ENCODE assay signal across 25 mouse cellular contexts in the genomic region with DNA sequence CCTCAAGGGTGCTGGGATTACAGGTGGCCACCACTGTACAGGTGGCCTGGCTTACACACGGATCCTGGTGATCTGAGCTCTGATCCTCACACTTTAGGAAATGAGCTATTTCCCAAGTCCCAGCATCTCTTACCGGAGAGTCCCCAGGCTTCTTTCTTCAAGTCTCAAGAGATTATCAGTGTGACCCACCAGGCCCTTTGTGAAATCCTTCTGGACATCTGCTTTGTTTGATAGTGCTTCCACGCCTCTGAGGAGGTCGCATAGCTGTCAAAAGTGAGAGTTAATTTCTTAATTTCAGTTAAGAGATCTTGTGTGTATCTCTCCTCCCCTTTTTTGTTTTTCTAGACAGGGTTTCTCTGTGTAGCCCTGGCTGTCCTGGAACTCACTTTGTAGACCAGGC. TPM values are rescaled to one million over a fixed set of nuclear protein-coding genes. Genes with fewer than 3 reads are reported as not detected.
DNase-seq lines count a peak whose midpoint lies in the region; ATAC-seq lines count a peak whose summit lies in the region.
"Had no signal": no experiment of that assay in that cellular context is flagged by ENCODE, and none has a peak within 500 bp of the region (broad histone marks: within the 10 kb centered on the region; RNA-seq: fewer than 3 reads in every experiment).

No protein-coding gene starts in this region.

- ATAC-seq in heart, embryonic 11.5 days (replicated peaks; ENCODE audit: insufficient number of reproducible peaks, low FRiP score, low TSS enrichment): no peak
- ATAC-seq in liver, embryonic 11.5 days (replicated peaks; ENCODE audit: low FRiP score): peak; percentile 22; the same call in 1 of the 2 replicates
- no peak for ATAC-seq in liver, embryonic 16.5 days (ENCODE audit: low read depth)
- ATAC-seq in forebrain, embryonic 15.5 days (replicated peaks): no peak
- ATAC-seq: forebrain, embryonic 16.5 days; intestine, postnatal 0 days had no signal

- no peak overlapping the region for H3K9ac ChIP-seq in heart, embryonic 11.5 days (ENCODE audit: low read depth, low read length)
- H3K9ac ChIP-seq in liver, embryonic 11.5 days (ENCODE audit: low read depth, low read length): peak overlapping the region; percentile 57
- peak overlapping the region; percentile 2; the same call in 1 of the 2 replicates for H3K9ac ChIP-seq in liver, embryonic 16.5 days (ENCODE audit: low read depth, low read length)
- H3K9ac ChIP-seq in forebrain, embryonic 15.5 days (replicated peaks): no peak overlapping the region
- H3K9ac ChIP-seq: embryonic facial prominence, embryonic 15.5 days; hindbrain, embryonic 14.5 days; limb, embryonic 13.5 days; lung, embryonic 14.5 days; midbrain, embryonic 12.5 days; neural tube, embryonic 12.5 days had no signal

- peak overlapping the region; percentile 27 for H3K4me2 ChIP-seq in heart, embryonic 11.5 days
- H3K4me2 ChIP-seq in liver, embryonic 11.5 days: peak overlapping the region; percentile 98
- peak overlapping the region; percentile 40 for H3K4me2 ChIP-seq in liver, embryonic 16.5 days (ENCODE audit: low read depth, low read length)
- no peak overlapping the region for H3K4me2 ChIP-seq in forebrain, embryonic 15.5 days (replicated peaks)
- H3K4me2 ChIP-seq: embryonic facial prominence, embryonic 15.5 days; hindbrain, embryonic 14.5 days; limb, embryonic 13.5 days; lung, embryonic 14.5 days; midbrain, embryonic 12.5 days; neural tube, embryonic 12.5 days had no signal

- H3K36me3 ChIP-seq in heart, embryonic 11.5 days (ENCODE audit: control insufficient read depth, insufficient read depth, low read length): peaks cover 11% of the 10 kb centered on the region
- peaks cover 14% of the 10 kb centered on the region for H3K36me3 ChIP-seq in liver, embryonic 11.5 days (ENCODE audit: control insufficient read depth, insufficient read depth, low read length)
- H3K36me3 ChIP-seq in liver, embryonic 16.5 days (ENCODE audit: control insufficient read depth, insufficient read depth): peaks cover 30% of the 10 kb centered on the region
- H3K36me3 ChIP-seq in forebrain, embryonic 15.5 days: no peaks in the 10 kb centered on the region; the same call in 1 of the 2 replicates

- no peaks in the 10 kb centered on the region for H3K27me3 ChIP-seq in heart, embryonic 11.5 days (ENCODE audit: control insufficient read depth, insufficient read depth, low read length)
- H3K27me3 ChIP-seq in liver, embryonic 11.5 days (replicated peaks; ENCODE audit: control insufficient read depth, insufficient read depth, low read length): no peaks in the 10 kb centered on the region
- H3K27me3 ChIP-seq in liver, embryonic 16.5 days (ENCODE audit: control insufficient read depth, insufficient read depth, low read depth, low read length): no peaks in the 10 kb centered on the region
- H3K27me3 ChIP-seq in forebrain, embryonic 15.5 days: no peaks in the 10 kb centered on the region
- H3K27me3 ChIP-seq: embryonic facial prominence, embryonic 15.5 days; limb, embryonic 13.5 days; midbrain, embryonic 12.5 days; neural tube, embryonic 12.5 days had no signal

- H3K4me1 ChIP-seq in heart, embryonic 11.5 days (ENCODE audit: control insufficient read depth, insufficient read depth, low read length): peaks cover 21% of the 10 kb centered on the region
- H3K4me1 ChIP-seq in liver, embryonic 11.5 days (replicated peaks; ENCODE audit: control insufficient read depth, insufficient read depth, low read length): peaks cover 52% of the 10 kb centered on the region
- peaks cover 63% of the 10 kb centered on the region for H3K4me1 ChIP-seq in liver, embryonic 16.5 days (ENCODE audit: control insufficient read depth, low read depth, low read length)
- peaks cover 18% of the 10 kb centered on the region for H3K4me1 ChIP-seq in forebrain, embryonic 15.5 days

- WGBS in heart, embryonic 11.5 days (ENCODE audit: insufficient replicate concordance): 78% methylated on average over 4 of the region's 4 CpGs
- 40% methylated on average over 4 of the region's 4 CpGs for WGBS in liver, embryonic 11.5 days
- WGBS in liver, embryonic 16.5 days (ENCODE audit: insufficient replicate concordance): 25% methylated on average over 4 of the region's 4 CpGs
- WGBS in forebrain, embryonic 15.5 days: 93% methylated on average over 4 of the region's 4 CpGs

- H3K4me3 ChIP-seq in heart, embryonic 11.5 days (ENCODE audit: low read depth, low read length): no peak overlapping the region
- peak overlapping the region; percentile 64 for H3K4me3 ChIP-seq in liver, embryonic 11.5 days (ENCODE audit: low read depth, low read length)
- peak overlapping the region; percentile 18; the same call in 1 of the 2 replicates for H3K4me3 ChIP-seq in liver, embryonic 16.5 days (ENCODE audit: low read depth, low read length)
- H3K4me3 ChIP-seq in forebrain, embryonic 15.5 days: no peak overlapping the region
- H3K4me3 ChIP-seq: embryonic facial prominence, embryonic 10.5 days; embryonic facial prominence, embryonic 15.5 days; forebrain, embryonic 10.5 days; limb, embryonic 13.5 days; midbrain, embryonic 12.5 days; myocyte; neural tube, embryonic 12.5 days had no signal

- no peak overlapping the region for H3K27ac ChIP-seq in heart, embryonic 11.5 days (ENCODE audit: low read depth, low read length)
- H3K27ac ChIP-seq in liver, embryonic 11.5 days (ENCODE audit: low read depth, low read length): peak overlapping the region; percentile 82
- peak overlapping the region; percentile 84 for H3K27ac ChIP-seq in liver, embryonic 16.5 days (ENCODE audit: low read length)
- no peak overlapping the region for H3K27ac ChIP-seq in forebrain, embryonic 15.5 days (replicated peaks)
- H3K27ac ChIP-seq: embryonic facial prominence, embryonic 10.5 days; embryonic facial prominence, embryonic 15.5 days; forebrain, embryonic 10.5 days; hindbrain, embryonic 14.5 days; limb, embryonic 13.5 days; midbrain, embryonic 12.5 days; neural tube, embryonic 12.5 days had no signal

- no peak for DNase-seq in heart, adult 18-20 months
- no peak for DNase-seq in liver, embryonic 11.5 days (ENCODE audit: low spot score)
- no peak for DNase-seq in adrenal gland, postnatal 14 days
- DNase-seq in lung, adult 18-20 months: no peak
- DNase-seq: adrenal gland, postnatal 36 days; cerebellum, adult 8-10 months; cerebellum, postnatal 25 days; heart, postnatal 4 days; kidney, adult 9 months; kidney, postnatal 10 days; lung, embryonic 14.5 days; lung, postnatal 14 days had no signal

- no peaks in the 10 kb centered on the region for H3K9me3 ChIP-seq in heart, embryonic 11.5 days (replicated peaks; ENCODE audit: control insufficient read depth, low read length)
- no peaks in the 10 kb centered on the region for H3K9me3 ChIP-seq in liver, embryonic 11.5 days (ENCODE audit: control insufficient read depth, low read length)
- H3K9me3 ChIP-seq in liver, embryonic 16.5 days (replicated peaks; ENCODE audit: control insufficient read depth, low read length): no peaks in the 10 kb centered on the region
- no peaks in the 10 kb centered on the region for H3K9me3 ChIP-seq in forebrain, embryonic 15.5 days
- H3K9me3 ChIP-seq: embryonic facial prominence, embryonic 10.5 days; embryonic facial prominence, embryonic 15.5 days; forebrain, embryonic 10.5 days; limb, embryonic 13.5 days; midbrain, embryonic 12.5 days; neural tube, embryonic 12.5 days had no signal

RNA-seq across cellular contexts. Expression of gene Pygo2, which starts 4.1 kb away (rescaled TPM):
- 31.1 and 33.7 TPM in 2 replicates for polyA plus RNA-seq in heart, embryonic 11.5 days (2014; fragmentation: Nextera tagmentation; extraction: Ambion mirVana)
- total RNA-seq in heart, adult 18-20 months (2021): 10 to 100 TPM; 15.3 to 17.0 TPM
- polyA plus RNA-seq in liver, embryonic 11.5 days (2014; fragmentation: Nextera tagmentation; extraction: Ambion mirVana): 35.5 and 37.7 TPM in 2 replicates
- polyA plus RNA-seq in liver, embryonic 16.5 days (2015; fragmentation: Nextera tagmentation; extraction: Ambion mirVana): 6.6 and 8.7 TPM in 2 replicates
- total RNA-seq in adrenal gland, postnatal 14 days (2021): 36.4 and 48.3 TPM in 2 replicates
- 39.4 and 41.5 TPM in 2 replicates for polyA plus RNA-seq in forebrain, embryonic 15.5 days (2015; fragmentation: Nextera tagmentation; extraction: Ambion mirVana)

RNA-seq across cellular contexts. Expression of gene Shc1, which starts 7.6 kb away (rescaled TPM):
- 42.3 and 51.5 TPM in 2 replicates for polyA plus RNA-seq in heart, embryonic 11.5 days (2014; fragmentation: Nextera tagmentation; extraction: Ambion mirVana)
- total RNA-seq in heart, adult 18-20 months (2021): 10 to 100 TPM; 33.2 to 36.1 TPM
- 72.8 and 75.6 TPM in 2 replicates for polyA plus RNA-seq in liver, embryonic 11.5 days (2014; fragmentation: Nextera tagmentation; extraction: Ambion mirVana)
- 43.2 and 46.0 TPM in 2 replicates for polyA plus RNA-seq in liver, embryonic 16.5 days (2015; fragmentation: Nextera tagmentation; extraction: Ambion mirVana)
- 80.5 and 94.6 TPM in 2 replicates for total RNA-seq in adrenal gland, postnatal 14 days (2021)
- 14.3 and 15.8 TPM in 2 replicates for polyA plus RNA-seq in forebrain, embryonic 15.5 days (2015; fragmentation: Nextera tagmentation; extraction: Ambion mirVana)

RNA-seq across cellular contexts. Expression of gene Cks1b, which starts 7.7 kb away (rescaled TPM):
- 399 and 411 TPM in 2 replicates for polyA plus RNA-seq in heart, embryonic 11.5 days (2014; fragmentation: Nextera tagmentation; extraction: Ambion mirVana)
- 1 to 10 TPM; 4.6 to 4.8 TPM for total RNA-seq in heart, adult 18-20 months (2021)
- 498 and 502 TPM in 2 replicates for polyA plus RNA-seq in liver, embryonic 11.5 days (2014; fragmentation: Nextera tagmentation; extraction: Ambion mirVana)
- polyA plus RNA-seq in liver, embryonic 16.5 days (2015; fragmentation: Nextera tagmentation; extraction: Ambion mirVana): 176 and 206 TPM in 2 replicates
- total RNA-seq in adrenal gland, postnatal 14 days (2021): 34.9 and 38.0 TPM in 2 replicates
- 165 and 196 TPM in 2 replicates for polyA plus RNA-seq in forebrain, embryonic 15.5 days (2015; fragmentation: Nextera tagmentation; extraction: Ambion mirVana)

RNA-seq across cellular contexts. Expression of gene Pbxip1, which starts 10.6 kb away (rescaled TPM):
- 28.6 and 35.9 TPM in 2 replicates for polyA plus RNA-seq in heart, embryonic 11.5 days (2014; fragmentation: Nextera tagmentation; extraction: Ambion mirVana)
- total RNA-seq in heart, adult 18-20 months (2021): 10 to 100 TPM; 70.0 to 76.0 TPM
- 8.3 and 8.7 TPM in 2 replicates for polyA plus RNA-seq in liver, embryonic 11.5 days (2014; fragmentation: Nextera tagmentation; extraction: Ambion mirVana)
- 7.2 and 8.6 TPM in 2 replicates for polyA plus RNA-seq in liver, embryonic 16.5 days (2015; fragmentation: Nextera tagmentation; extraction: Ambion mirVana)
- total RNA-seq in adrenal gland, postnatal 14 days (2021): 43.9 and 48.7 TPM in 2 replicates
- polyA plus RNA-seq in forebrain, embryonic 15.5 days (2015; fragmentation: Nextera tagmentation; extraction: Ambion mirVana): 12.1 and 15.1 TPM in 2 replicates

RNA-seq across cellular contexts. Expression of gene Flad1, which starts 14.2 kb away (rescaled TPM):
- polyA plus RNA-seq in heart, embryonic 11.5 days (2014; fragmentation: Nextera tagmentation; extraction: Ambion mirVana): 33.7 and 34.2 TPM in 2 replicates
- total RNA-seq in heart, adult 18-20 months (2021): 10 to 100 TPM; 59.5 to 63.8 TPM
- polyA plus RNA-seq in liver, embryonic 11.5 days (2014; fragmentation: Nextera tagmentation; extraction: Ambion mirVana): 34.3 and 37.8 TPM in 2 replicates
- polyA plus RNA-seq in liver, embryonic 16.5 days (2015; fragmentation: Nextera tagmentation; extraction: Ambion mirVana): 14.9 and 15.1 TPM in 2 replicates
- 42.2 and 43.8 TPM in 2 replicates for total RNA-seq in adrenal gland, postnatal 14 days (2021)
- 42.0 and 42.3 TPM in 2 replicates for polyA plus RNA-seq in forebrain, embryonic 15.5 days (2015; fragmentation: Nextera tagmentation; extraction: Ambion mirVana)

Comparison
In these comparisons a context has a peak if more than half of its experiments do, and no peak if none do; other contexts are left out.
1. H3K27ac ChIP-seq: peak in liver, embryonic 11.5 days (single experiment) and liver, embryonic 16.5 days (single experiment); none in heart, embryonic 11.5 days (single experiment) and forebrain, embryonic 15.5 days (single experiment).
2. H3K4me3 ChIP-seq: peak in liver, embryonic 11.5 days (single experiment) and liver, embryonic 16.5 days (single experiment); none in heart, embryonic 11.5 days (single experiment) and forebrain, embryonic 15.5 days (single experiment).
3. H3K9ac ChIP-seq: peak in liver, embryonic 11.5 days (single experiment) and liver, embryonic 16.5 days (single experiment); none in heart, embryonic 11.5 days (single experiment) and forebrain, embryonic 15.5 days (single experiment).